Mouse (Mus musculus) midbrain, embryonic 15.5 days (tissue): ENCODE results near the gene Ccdc155. TPM values are rescaled to one million over a fixed set of nuclear protein-coding genes. Genes with fewer than 3 reads are reported as not detected.

Experiments used
- ATAC-seq: fragments of 200-750 bp; cut with Nextera tagmentation; replicated peaks from 2 replicates; pipeline ENCODE4 v1.8.0; 2017; ENCODE audit warnings: moderate TSS enrichment
- H3K27ac ChIP-seq: fragments of 300-500 bp; sonication (generic); 2 replicates; pipeline ENCODE4 v1.5.1; 2015; ENCODE audit warnings: mild to moderate bottlenecking, inconsistent platforms
- H3K27me3 ChIP-seq: fragments of 300-500 bp; sonication (generic); replicated peaks from 2 replicates; pipeline ENCODE4 v1.6.1; 2015; ENCODE audit warnings: inconsistent platforms
- H3K36me3 ChIP-seq: fragments of 300-500 bp; sonication (generic); replicated peaks from 2 replicates; pipeline ENCODE4 v1.6.1; 2015; ENCODE audit warnings: inconsistent platforms
- H3K4me1 ChIP-seq: fragments of 300-500 bp; sonication (generic); 2 replicates; pipeline ENCODE4 v1.6.1; 2015; ENCODE audit warnings: inconsistent platforms
- H3K4me2 ChIP-seq: fragments of 300-500 bp; sonication (generic); 2 replicates; pipeline ENCODE4 v1.6.1; 2015; ENCODE audit warnings: inconsistent platforms, mild to moderate bottlenecking, moderate library complexity
- H3K4me3 ChIP-seq: fragments of 300-500 bp; sonication (generic); 2 replicates; pipeline ENCODE4 v1.5.1; 2015; ENCODE audit warnings: mild to moderate bottlenecking, inconsistent platforms
- H3K9ac ChIP-seq: fragments of 300-500 bp; sonication (generic); 2 replicates; pipeline ENCODE4 v1.6.1; 2015; ENCODE audit warnings: mild to moderate bottlenecking, inconsistent platforms
- H3K9me3 ChIP-seq: fragments of 300-500 bp; sonication (generic); 2 replicates; pipeline ENCODE4 v1.6.1; 2016; ENCODE audit warnings: inconsistent platforms
- WGBS: fragments of 180-500 bp; shearing (Covaris S2); methylation state at CpG from one replicate; pipeline ENCODE4 v1.1.7; 2015; ENCODE audit warnings: mixed read lengths; 5-methylcytosine and 5-hydroxymethylcytosine counted together
- polyA plus RNA-seq: library from polyadenylated mRNA; unstranded; fragments of >200 nt; fragmentation: Nextera tagmentation; extraction: Ambion mirVana; gene quantifications from 2 replicates; pipeline ENCODE4 v1.2.1, GENCODE M21; 2015

Gene Ccdc155
- polyA plus RNA-seq, result 0.63 and 0.84 TPM in 2 replicates

- ATAC-seq, result peak; percentile 98
- Histone ChIP-seq H3K4me2 (peak within 1 kb of the TSS; percentile 64), H3K9ac (peak within 1 kb of the TSS; percentile 60), H3K4me1 (peaks cover 5% of the 10 kb centered on the region; the same call in 1 of the 2 replicates), H3K4me3 (peak within 1 kb of the TSS; percentile 49), H3K36me3 (no peaks in the 10 kb centered on the region), H3K27ac (peak within 1 kb of the TSS; percentile 87), H3K27me3 (0 out of 2 replicates have a peak, but pooled peaks cover 6% of the 10 kb centered on the region), H3K9me3 (no peaks in the 10 kb centered on the region)
- 8% methylated on average over 44 of the region's 44 CpGs for WGBS
These were observed at the start of gene Ccdc155 for GRCm38 (mm10) chr7:45204380-45205143. TSS of gene Ccdc155 (minus strand) at chr7:45204892.

- no peak overlapping the region for H3K4me3 ChIP-seq
- H3K9ac ChIP-seq, result no peak overlapping the region
- no peaks in the 10 kb centered on the region for H3K27me3 ChIP-seq
- no peak for ATAC-seq
- H3K4me1 ChIP-seq, result no peaks in the 10 kb centered on the region
- H3K4me2 ChIP-seq, result no peak overlapping the region
- WGBS, result 90% methylated on average over 8 of the region's 8 CpGs
- H3K27ac ChIP-seq, result no peak overlapping the region
- no peaks in the 10 kb centered on the region for H3K9me3 ChIP-seq
- no peaks in the 10 kb centered on the region for H3K36me3 ChIP-seq
These were observed 49.1 kb upstream of the Ccdc155 start for GRCm38 (mm10) chr7:45253806-45254205.

- no peak overlapping the region for H3K4me3 ChIP-seq
- WGBS, result 40% methylated on average over 3 of the region's 3 CpGs
- H3K27ac ChIP-seq, result no peak overlapping the region
- no peak for ATAC-seq
- no peaks in the 10 kb centered on the region for H3K9me3 ChIP-seq
- H3K4me2 ChIP-seq, result no peak overlapping the region
- no peaks in the 10 kb centered on the region for H3K27me3 ChIP-seq
- H3K4me1 ChIP-seq, result no peaks in the 10 kb centered on the region
- no peak overlapping the region for H3K9ac ChIP-seq
- H3K36me3 ChIP-seq, result no peaks in the 10 kb centered on the region
These were observed 43.0 kb upstream of the Ccdc155 start for GRCm38 (mm10) chr7:45247666-45248065.

GRCm38 (mm10) chr7:45241389-45241749 is 36.7 kb upstream of the Ccdc155 start:
- H3K27ac ChIP-seq, result no peak overlapping the region
- no peaks in the 10 kb centered on the region for H3K9me3 ChIP-seq
- H3K9ac ChIP-seq, result peak overlapping the region; percentile 21
- WGBS, result 75% methylated on average over 6 of the region's 6 CpGs
- no peaks in the 10 kb centered on the region for H3K36me3 ChIP-seq
- peaks cover 9% of the 10 kb centered on the region for H3K4me1 ChIP-seq
- H3K4me3 ChIP-seq, result peak overlapping the region; percentile 41
- no peak for ATAC-seq
- H3K27me3 ChIP-seq, result peaks cover 20% of the 10 kb centered on the region; the same call in 1 of the 2 replicates
- H3K4me2 ChIP-seq, result peak overlapping the region; percentile 87

GRCm38 (mm10) chr7:45240633-45241388 is 36.1 kb upstream of the Ccdc155 start, which contains the start of gene Slc6a16:
TSS of gene Slc6a16 (plus strand) at chr7:45241085.
- WGBS, result 7% methylated on average over 52 of the region's 53 CpGs
- H3K9ac ChIP-seq, result peak within 1 kb of the TSS; percentile 21

GRCm38 (mm10) chr7:45240109-45240508 is 35.4 kb upstream of the Ccdc155 start:
- no peak for ATAC-seq
- peaks cover 11% of the 10 kb centered on the region for H3K4me1 ChIP-seq
- H3K27ac ChIP-seq, result no peak overlapping the region
- no peak overlapping the region for H3K4me3 ChIP-seq
- WGBS, result 61% methylated on average over 7 of the region's 7 CpGs
- H3K36me3 ChIP-seq, result no peaks in the 10 kb centered on the region
- no peaks in the 10 kb centered on the region for H3K9me3 ChIP-seq
- peak overlapping the region; percentile 87; the same call in 1 of the 2 replicates for H3K4me2 ChIP-seq
- peaks cover 20% of the 10 kb centered on the region; the same call in 1 of the 2 replicates for H3K27me3 ChIP-seq
- no peak overlapping the region for H3K9ac ChIP-seq

More at GRCm38 (mm10) chr7:45240633-45241388, 36.1 kb upstream of the Ccdc155 start, which contains the start of gene Slc6a16:
- no peaks in the 10 kb centered on the region for H3K9me3 ChIP-seq
- H3K36me3 ChIP-seq, result no peaks in the 10 kb centered on the region
- peak within 1 kb of the TSS; percentile 87 for H3K4me2 ChIP-seq
- peaks cover 20% of the 10 kb centered on the region; the same call in 1 of the 2 replicates for H3K27me3 ChIP-seq
- peak within 1 kb of the TSS; percentile 41 for H3K4me3 ChIP-seq
- ATAC-seq, result peak; percentile 66; the same call in 1 of the 2 replicates
- H3K27ac ChIP-seq, result no peak within 1 kb of the TSS
- H3K4me1 ChIP-seq, result peaks cover 9% of the 10 kb centered on the region

GRCm38 (mm10) chr7:45238723-45239496 is 34.2 kb upstream of the Ccdc155 start, which contains the start of gene Cd37:
TSS of gene Cd37 (minus strand) at chr7:45239115.
- WGBS, result 43% methylated on average over 20 of the region's 20 CpGs

GRCm38 (mm10) chr7:45237747-45238699 is 33.3 kb upstream of the Ccdc155 start:
- ATAC-seq, result no peak
- no peak overlapping the region for H3K4me3 ChIP-seq
- no peaks in the 10 kb centered on the region for H3K9me3 ChIP-seq
- H3K36me3 ChIP-seq, result no peaks in the 10 kb centered on the region
- WGBS, result 75% methylated on average over 17 of the region's 17 CpGs
- H3K27me3 ChIP-seq, result peaks cover 27% of the 10 kb centered on the region; the same call in 1 of the 2 replicates
- H3K27ac ChIP-seq, result no peak overlapping the region
- H3K4me2 ChIP-seq, result no peak overlapping the region
- H3K4me1 ChIP-seq, result peaks cover 25% of the 10 kb centered on the region
- H3K9ac ChIP-seq, result no peak overlapping the region

More at GRCm38 (mm10) chr7:45238723-45239496, 34.2 kb upstream of the Ccdc155 start, which contains the start of gene Cd37:
- Histone ChIP-seq H3K4me1 (peaks cover 21% of the 10 kb centered on the region), H3K9ac (no peak within 1 kb of the TSS), H3K4me2 (no peak within 1 kb of the TSS), H3K27ac (no peak within 1 kb of the TSS), H3K27me3 (peaks cover 24% of the 10 kb centered on the region; the same call in 1 of the 2 replicates), H3K36me3 (no peaks in the 10 kb centered on the region), H3K9me3 (no peaks in the 10 kb centered on the region), H3K4me3 (no peak within 1 kb of the TSS)
- no peak for ATAC-seq

GRCm38 (mm10) chr7:45235656-45236180 is 31.0 kb upstream of the Ccdc155 start:
- Histone ChIP-seq H3K4me3 (no peak overlapping the region), H3K4me1 (peaks cover 20% of the 10 kb centered on the region), H3K27me3 (0 out of 2 replicates have a peak, but pooled peaks cover 22% of the 10 kb centered on the region), H3K27ac (peak overlapping the region; percentile 39), H3K9ac (no peak overlapping the region), H3K9me3 (no peaks in the 10 kb centered on the region), H3K4me2 (peak overlapping the region; percentile 27; the same call in 1 of the 2 replicates), H3K36me3 (no peaks in the 10 kb centered on the region)
- WGBS, result 32% methylated on average over 17 of the region's 17 CpGs
- ATAC-seq, result no peak

GRCm38 (mm10) chr7:45234922-45235571 is 30.4 kb upstream of the Ccdc155 start:
- H3K4me1 ChIP-seq, result peaks cover 16% of the 10 kb centered on the region
- no peaks in the 10 kb centered on the region for H3K9me3 ChIP-seq
- H3K4me2 ChIP-seq, result peak overlapping the region; percentile 27
- 6% methylated on average over 21 of the region's 21 CpGs for WGBS
- H3K27ac ChIP-seq, result peak overlapping the region; percentile 39
- no peak overlapping the region for H3K9ac ChIP-seq
- ATAC-seq, result peak; percentile 79
- 0 out of 2 replicates have a peak, but pooled peaks cover 22% of the 10 kb centered on the region for H3K27me3 ChIP-seq
- H3K36me3 ChIP-seq, result no peaks in the 10 kb centered on the region
- H3K4me3 ChIP-seq, result no peak overlapping the region
